Mouse (Mus musculus) liver, embryonic 11.5 days (tissue): ENCODE measurements at regions not wholly inside any gene's neighbourhood (a gene's known extent, or its start where the extent isn't known, plus 50 kb on each side); places are given as distances from the start of the nearest gene placed in this dataset.

Source experiments
- ATAC-seq: fragments of 200-750 bp; cut with Nextera tagmentation; replicated peaks from 2 replicates; pipeline ENCODE4 v1.8.0; 2017; ENCODE audit warnings: moderate number of reproducible peaks, mild to moderate bottlenecking, moderate TSS enrichment, moderate library complexity; ENCODE audit not compliant: low FRiP score
- DNase-seq: peaks from one replicate; pipeline ENCODE4 v3.0.0-alpha.2; 2017; ENCODE audit warnings: low spot score
- H3K27ac ChIP-seq: fragments of 300-500 bp; sonication (generic); 2 replicates; pipeline ENCODE4 v1.5.1; 2014; ENCODE audit warnings: mild to moderate bottlenecking, low read depth, low read length, control low read depth
- H3K27me3 ChIP-seq: fragments of 300-500 bp; sonication (generic); replicated peaks from 2 replicates; pipeline ENCODE4 v1.6.1; 2014; ENCODE audit warnings: low read length, mixed read lengths; ENCODE audit not compliant: control insufficient read depth, insufficient read depth
- H3K36me3 ChIP-seq: fragments of 300-500 bp; sonication (generic); 2 replicates; pipeline ENCODE4 v1.6.1; 2014; ENCODE audit warnings: mild to moderate bottlenecking, low read length, moderate library complexity, mixed read lengths; ENCODE audit not compliant: control insufficient read depth, insufficient read depth
- H3K4me1 ChIP-seq: fragments of 300-500 bp; sonication (generic); replicated peaks from 2 replicates; pipeline ENCODE4 v1.6.1; 2014; ENCODE audit warnings: low read length, mixed read lengths; ENCODE audit not compliant: control insufficient read depth, insufficient read depth
- H3K4me2 ChIP-seq: fragments of 300-500 bp; sonication (generic); 2 replicates; pipeline ENCODE4 v1.6.1; 2014; ENCODE audit warnings: mild to moderate bottlenecking, control low read depth, moderate library complexity
- H3K4me3 ChIP-seq: fragments of 300-500 bp; sonication (generic); 2 replicates; pipeline ENCODE4 v1.5.1; 2014; ENCODE audit warnings: low read depth, low read length, control low read depth
- H3K9ac ChIP-seq: fragments of 300-500 bp; sonication (generic); 2 replicates; pipeline ENCODE4 v1.6.1; 2014; ENCODE audit warnings: low read depth, low read length, control low read depth
- H3K9me3 ChIP-seq: fragments of 300-500 bp; sonication (generic); 2 replicates; pipeline ENCODE4 v1.6.1; 2016; ENCODE audit warnings: low read length, inconsistent platforms, mixed read lengths; ENCODE audit not compliant: control insufficient read depth
- WGBS: fragments of 180-500 bp; shearing (Covaris S2); extraction: QIAGEN DNeasy Blood & Tissue Kit; methylation state at CpG from one replicate; pipeline ENCODE4 v1.1.7; 2014; 5-methylcytosine and 5-hydroxymethylcytosine counted together

- 62% methylated on average over 2 of the region's 2 CpGs for WGBS
- no peak for DNase-seq
These were observed 323.5 kb downstream of the Ppp3ca start for GRCm38 (mm10) chr3:136993473-136993872.

DNA sequence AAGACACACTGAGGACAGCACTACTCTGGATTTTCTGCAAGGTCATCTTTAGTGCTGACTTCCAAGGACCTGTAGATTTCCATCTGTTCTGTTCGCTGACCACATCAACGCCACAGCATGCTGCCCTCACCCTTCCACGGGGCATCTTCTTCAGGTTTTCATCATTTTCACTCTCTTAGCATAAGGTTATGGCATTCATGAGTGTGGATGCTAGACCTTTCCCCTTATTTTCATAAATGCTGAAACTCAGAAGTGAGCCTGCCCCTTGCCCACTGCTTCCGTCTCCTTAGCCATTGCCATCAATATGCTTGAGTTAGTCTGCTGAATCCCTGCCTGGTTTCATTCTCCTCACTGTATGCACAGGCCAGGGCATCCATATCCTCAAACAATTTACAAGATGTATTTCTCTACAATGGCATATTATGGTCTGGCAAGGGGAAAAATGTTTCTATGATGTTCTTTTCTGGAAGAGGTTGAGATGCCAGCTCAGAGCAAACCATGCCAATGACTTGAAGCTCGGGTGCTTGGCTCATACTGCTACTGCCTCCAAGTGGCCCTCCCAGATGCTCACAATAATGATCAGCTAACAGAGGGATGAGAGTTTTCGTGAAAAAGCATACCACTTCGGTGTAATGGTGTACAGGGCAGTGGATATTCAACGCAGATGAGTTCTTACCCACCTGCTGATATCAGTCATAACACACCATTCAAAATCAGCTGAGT is 324.6 kb downstream of the Ppp3ca start:
- H3K4me1 ChIP-seq = no peaks in the 10 kb centered on the region
- no peaks in the 10 kb centered on the region for H3K36me3 ChIP-seq
- no peak overlapping the region for H3K27ac ChIP-seq
- no peaks in the 10 kb centered on the region for H3K27me3 ChIP-seq
- no peak overlapping the region for H3K4me3 ChIP-seq
- H3K9me3 ChIP-seq = no peaks in the 10 kb centered on the region
- 84% methylated on average over 8 of the region's 8 CpGs for WGBS
- no peak for ATAC-seq
- H3K9ac ChIP-seq = no peak overlapping the region
- H3K4me2 ChIP-seq = no peak overlapping the region
- DNase-seq = no peak

More at GRCm38 (mm10) chr3:136993473-136993872, 323.5 kb downstream of the Ppp3ca start:
- H3K9me3 ChIP-seq = no peaks in the 10 kb centered on the region
- no peak overlapping the region for H3K4me3 ChIP-seq
- H3K4me1 ChIP-seq = no peaks in the 10 kb centered on the region
- H3K27ac ChIP-seq = no peak overlapping the region
- ATAC-seq = no peak
- H3K27me3 ChIP-seq = no peaks in the 10 kb centered on the region
- H3K4me2 ChIP-seq = no peak overlapping the region
- H3K36me3 ChIP-seq = no peaks in the 10 kb centered on the region
- no peak overlapping the region for H3K9ac ChIP-seq

GRCm38 (mm10) chr3:136995611-136996335 is 325.8 kb downstream of the Ppp3ca start:
- no peaks in the 10 kb centered on the region for H3K36me3 ChIP-seq
- 91% methylated on average over 3 of the region's 3 CpGs for WGBS

GRCm38 (mm10) chr3:136996381-136996895 is 326.5 kb downstream of the Ppp3ca start:
- H3K36me3 ChIP-seq = no peaks in the 10 kb centered on the region
- no peak for ATAC-seq
- WGBS = 76% methylated on average over 5 of the region's 5 CpGs

More at GRCm38 (mm10) chr3:136995611-136996335, 325.8 kb downstream of the Ppp3ca start:
- Histone ChIP-seq H3K9me3 (no peaks in the 10 kb centered on the region), H3K4me3 (no peak overlapping the region), H3K9ac (no peak overlapping the region), H3K27ac (no peak overlapping the region), H3K4me1 (no peaks in the 10 kb centered on the region), H3K27me3 (no peaks in the 10 kb centered on the region), H3K4me2 (no peak overlapping the region)
- no peak for DNase-seq
- no peak for ATAC-seq

DNA sequence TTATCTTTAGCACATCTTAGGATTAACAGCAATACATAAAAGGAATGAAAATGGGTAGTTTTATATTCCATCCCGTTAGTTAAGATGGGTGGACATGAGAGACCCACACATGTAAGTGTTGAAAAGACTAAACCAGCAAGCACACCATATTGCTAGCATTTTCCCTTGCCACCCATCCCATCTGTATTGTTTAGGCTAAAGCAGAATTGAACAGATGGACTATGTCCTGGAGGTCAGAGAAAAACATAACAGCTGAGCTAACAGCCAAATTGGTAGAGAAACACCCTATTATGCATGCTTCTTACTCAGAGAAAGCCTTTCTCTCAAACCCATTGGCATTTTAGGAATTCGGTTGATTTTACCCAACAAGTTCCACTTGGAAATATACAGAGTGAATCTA is 329.3 kb upstream of the Emcn start:
- Histone ChIP-seq H3K4me1 (no peaks in the 10 kb centered on the region), H3K36me3 (no peaks in the 10 kb centered on the region), H3K9ac (no peak overlapping the region), H3K27ac (no peak overlapping the region), H3K4me2 (no peak overlapping the region), H3K9me3 (no peaks in the 10 kb centered on the region), H3K27me3 (no peaks in the 10 kb centered on the region), H3K4me3 (no peak overlapping the region)
- 75% methylated on average over 2 of the region's 2 CpGs for WGBS
- ATAC-seq (no peak), DNase-seq (no peak)

More at GRCm38 (mm10) chr3:136996381-136996895, 326.5 kb downstream of the Ppp3ca start:
- Histone ChIP-seq H3K27me3 (no peaks in the 10 kb centered on the region), H3K4me2 (no peak overlapping the region), H3K9me3 (no peaks in the 10 kb centered on the region), H3K4me1 (no peaks in the 10 kb centered on the region), H3K4me3 (no peak overlapping the region), H3K9ac (no peak overlapping the region), H3K27ac (no peak overlapping the region)
- DNase-seq = no peak

DNA sequence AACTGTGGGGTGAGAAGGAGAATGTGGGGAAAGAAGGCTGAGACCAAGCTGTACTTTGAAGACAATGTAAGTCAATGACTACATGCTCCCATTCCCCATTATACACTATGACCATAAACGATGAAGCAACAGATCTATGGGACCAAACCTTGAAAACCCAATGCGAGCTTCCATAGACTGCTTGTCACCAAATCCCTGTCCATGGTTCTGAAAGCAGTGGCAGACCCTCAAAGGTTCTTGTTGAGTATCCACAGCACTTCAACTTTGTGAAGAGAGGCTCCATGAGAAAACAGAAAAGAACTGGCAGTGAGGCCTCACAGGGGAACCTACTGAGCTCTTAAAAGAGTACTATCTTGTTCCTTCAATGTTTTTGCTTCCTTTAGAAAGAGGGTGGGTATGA is 326.2 kb upstream of the Emcn start:
- no peaks in the 10 kb centered on the region for H3K36me3 ChIP-seq
- WGBS = 49% methylated on average over 2 of the region's 2 CpGs
- no peak for DNase-seq

GRCm38 (mm10) chr3:137015199-137015598 is 325.7 kb upstream of the Emcn start:
- Histone ChIP-seq H3K27me3 (no peaks in the 10 kb centered on the region), H3K4me3 (no peak overlapping the region), H3K9me3 (no peaks in the 10 kb centered on the region), H3K4me1 (no peaks in the 10 kb centered on the region), H3K36me3 (no peaks in the 10 kb centered on the region), H3K27ac (no peak overlapping the region), H3K4me2 (no peak overlapping the region), H3K9ac (no peak overlapping the region)
- ATAC-seq (no peak), DNase-seq (no peak)
- 83% methylated on average over 3 of the region's 3 CpGs for WGBS

More for the DNA sequence above, 326.2 kb upstream of the Emcn start:
- Histone ChIP-seq H3K9ac (no peak overlapping the region), H3K9me3 (no peaks in the 10 kb centered on the region), H3K27me3 (no peaks in the 10 kb centered on the region), H3K4me1 (no peaks in the 10 kb centered on the region), H3K27ac (no peak overlapping the region), H3K4me3 (no peak overlapping the region), H3K4me2 (no peak overlapping the region)
- ATAC-seq = no peak

GRCm38 (mm10) chr3:137019971-137020634 is 320.8 kb upstream of the Emcn start:
- H3K4me3 ChIP-seq = no peak overlapping the region
- ATAC-seq (no peak), DNase-seq (no peak)
- H3K27me3 ChIP-seq = no peaks in the 10 kb centered on the region
- H3K9me3 ChIP-seq = no peaks in the 10 kb centered on the region
- 71% methylated on average over 3 of the region's 3 CpGs for WGBS
- no peaks in the 10 kb centered on the region for H3K4me1 ChIP-seq
- H3K36me3 ChIP-seq = no peaks in the 10 kb centered on the region
- no peak overlapping the region for H3K4me2 ChIP-seq
- H3K9ac ChIP-seq = no peak overlapping the region
- H3K27ac ChIP-seq = no peak overlapping the region
